Mouse (Mus musculus) embryonic fibroblast, embryonic 13.5 days (primary cell): ENCODE results near the gene Polr2l. TPM values are rescaled to one million over a fixed set of nuclear protein-coding genes. Genes with fewer than 3 reads are reported as not detected.

ENCODE experiments used
- H3K27ac ChIP-seq: 2 replicates; pipeline ENCODE4 v1.5.1; 2012; ENCODE audit warnings: low read length, control low read depth, inconsistent platforms; ENCODE audit not compliant: insufficient read depth
- H3K4me1 ChIP-seq: 2 replicates; pipeline ENCODE4 v1.6.1; 2011; ENCODE audit warnings: low read length; ENCODE audit not compliant: control insufficient read depth, insufficient read depth
- H3K4me3 ChIP-seq: 2 replicates; pipeline ENCODE4 v1.5.1; 2011; ENCODE audit warnings: mild to moderate bottlenecking, control low read depth, low read length; ENCODE audit not compliant: insufficient read depth
- CTCF ChIP-seq: IDR thresholded peaks from 2 replicates; pipeline ENCODE4 v1.5.1; 2011; ENCODE audit warnings: mild to moderate bottlenecking, control low read depth, low read length, moderate library complexity, borderline replicate concordance; ENCODE audit not compliant: insufficient read depth
- POLR2A ChIP-seq: IDR thresholded peaks from 2 replicates; pipeline ENCODE4 v1.6.1; 2011; ENCODE audit warnings: low read depth, mild to moderate bottlenecking, control low read depth, low read length, moderate library complexity
- polyA plus RNA-seq: library from polyadenylated mRNA; stranded (reverse); fragments of >200 nt; gene quantifications from 2 replicates; pipeline ENCODE4 v1.2.4, GENCODE M21; 2011; ENCODE audit warnings: low read depth; ENCODE audit not compliant: missing spikeins, insufficient read length

Polr2l gene
- polyA plus RNA-seq, 1 experiment = 13.1 TPM

GRCm38 (mm10) chr7:141440613-141441012, 34.3 kb downstream of the Polr2l start:
- no peak overlapping the region for H3K4me3 ChIP-seq
- H3K27ac ChIP-seq = no peak overlapping the region
- H3K4me1 ChIP-seq = peaks cover 7% of the 10 kb centered on the region; the same call in 1 of the 2 replicates
- TF ChIP-seq POLR2A = no peak
- TF ChIP-seq CTCF = peak; percentile 68; the same call in 1 of the 2 replicates

- TF ChIP-seq POLR2A = no peak
- peaks cover 10% of the 10 kb centered on the region; the same call in 1 of the 2 replicates for H3K4me1 ChIP-seq
- no peak overlapping the region for H3K4me3 ChIP-seq
- H3K27ac ChIP-seq = no peak overlapping the region
Measured at GRCm38 (mm10) chr7:141439811-141440210, 35.1 kb downstream of the Polr2l start.

- no peak overlapping the region for H3K27ac ChIP-seq
- peaks cover 10% of the 10 kb centered on the region; the same call in 1 of the 2 replicates for H3K4me1 ChIP-seq
- H3K4me3 ChIP-seq = no peak overlapping the region
- TF ChIP-seq CTCF = no peak
- TF ChIP-seq POLR2A = no peak
Measured at GRCm38 (mm10) chr7:141439140-141439679, 35.7 kb downstream of the Polr2l start.

DNA sequence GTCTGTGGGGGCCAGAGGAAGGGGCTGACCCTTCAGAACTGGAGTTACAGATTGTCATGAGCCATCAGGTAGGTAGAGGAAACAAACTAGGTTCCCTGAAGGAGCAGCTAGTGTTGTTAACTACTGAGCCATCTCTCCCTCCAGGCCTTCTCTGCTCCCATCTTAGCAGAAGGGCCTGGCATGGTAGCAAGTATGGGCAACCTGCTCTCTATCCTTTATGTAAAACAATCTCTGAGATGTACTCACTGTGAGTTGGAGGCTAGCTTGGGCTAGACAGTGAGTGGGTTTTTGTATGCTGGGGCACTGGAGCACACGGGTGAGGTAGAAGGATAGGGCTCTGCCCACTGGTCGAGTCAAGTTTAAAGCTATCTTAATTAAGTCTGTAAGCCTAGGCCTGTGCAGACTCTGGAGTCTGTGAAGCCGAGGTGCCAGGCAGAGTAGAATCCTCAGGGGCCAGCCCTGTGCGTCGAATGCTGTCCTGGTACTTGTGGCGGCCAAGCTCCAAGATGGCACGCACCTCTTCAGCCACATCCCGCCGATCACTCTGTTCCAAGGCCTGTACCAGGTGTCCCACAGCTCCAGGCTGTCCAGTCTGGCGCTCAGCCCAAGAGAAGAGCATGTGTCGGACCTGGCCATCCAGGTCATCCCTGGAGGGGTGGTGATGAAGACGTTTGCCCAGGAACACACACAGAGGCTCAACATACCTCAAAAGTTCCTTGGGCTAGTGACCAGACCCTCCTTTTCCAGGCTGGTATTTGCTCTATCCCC, 36.5 kb downstream of the Polr2l start:
- H3K4me3 ChIP-seq = no peak overlapping the region
- H3K27ac ChIP-seq = no peak overlapping the region
- peaks cover 10% of the 10 kb centered on the region; the same call in 1 of the 2 replicates for H3K4me1 ChIP-seq
- TF ChIP-seq POLR2A (no peak), CTCF (no peak)

GRCm38 (mm10) chr7:141437178-141438120, 37.5 kb downstream of the Polr2l start, which contains the start of gene Slc25a22:
Gene Slc25a22 (minus strand): TSS chr7:141437892.
- TF ChIP-seq POLR2A (peak; percentile 83), CTCF (0 out of 2 replicates have a peak, but pooled peaks have one; percentile 26)
- H3K4me3 ChIP-seq = peak within 1 kb of the TSS; percentile 73
- H3K27ac ChIP-seq = peak within 1 kb of the TSS; percentile 21; the same call in 1 of the 2 replicates
- peaks cover 10% of the 10 kb centered on the region; the same call in 1 of the 2 replicates for H3K4me1 ChIP-seq

DNA sequence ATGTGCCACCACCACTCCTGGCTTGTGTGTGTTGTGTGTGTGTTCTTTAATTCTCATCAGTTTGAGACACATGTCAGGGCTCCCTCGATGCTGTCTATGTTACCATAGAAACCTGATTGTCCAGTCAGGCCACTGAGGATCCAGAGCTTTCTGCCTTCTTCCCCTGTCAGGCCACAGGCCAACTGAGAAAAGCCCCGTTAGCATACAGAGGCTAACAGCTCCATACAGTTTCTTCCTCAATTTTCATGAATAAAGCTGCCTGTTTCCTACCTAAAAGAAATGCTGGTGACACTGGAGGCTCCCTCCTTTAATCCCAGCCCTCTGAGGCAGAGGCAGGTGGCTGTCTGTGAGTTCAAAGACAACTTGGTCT, 38.4 kb downstream of the Polr2l start:
- H3K4me3 ChIP-seq = peak overlapping the region; percentile 73
- no peak for TF ChIP-seq CTCF
- H3K4me1 ChIP-seq = 0 out of 2 replicates have a peak, but pooled peaks cover 10% of the 10 kb centered on the region
- no peak overlapping the region for H3K27ac ChIP-seq

GRCm38 (mm10) chr7:141435856-141436522, 38.9 kb downstream of the Polr2l start:
- Histone ChIP-seq H3K27ac (no peak overlapping the region), H3K4me3 (no peak overlapping the region; the same call in 1 of the 2 replicates), H3K4me1 (0 out of 2 replicates have a peak, but pooled peaks cover 10% of the 10 kb centered on the region)
- TF ChIP-seq POLR2A (no peak), CTCF (no peak)

DNA sequence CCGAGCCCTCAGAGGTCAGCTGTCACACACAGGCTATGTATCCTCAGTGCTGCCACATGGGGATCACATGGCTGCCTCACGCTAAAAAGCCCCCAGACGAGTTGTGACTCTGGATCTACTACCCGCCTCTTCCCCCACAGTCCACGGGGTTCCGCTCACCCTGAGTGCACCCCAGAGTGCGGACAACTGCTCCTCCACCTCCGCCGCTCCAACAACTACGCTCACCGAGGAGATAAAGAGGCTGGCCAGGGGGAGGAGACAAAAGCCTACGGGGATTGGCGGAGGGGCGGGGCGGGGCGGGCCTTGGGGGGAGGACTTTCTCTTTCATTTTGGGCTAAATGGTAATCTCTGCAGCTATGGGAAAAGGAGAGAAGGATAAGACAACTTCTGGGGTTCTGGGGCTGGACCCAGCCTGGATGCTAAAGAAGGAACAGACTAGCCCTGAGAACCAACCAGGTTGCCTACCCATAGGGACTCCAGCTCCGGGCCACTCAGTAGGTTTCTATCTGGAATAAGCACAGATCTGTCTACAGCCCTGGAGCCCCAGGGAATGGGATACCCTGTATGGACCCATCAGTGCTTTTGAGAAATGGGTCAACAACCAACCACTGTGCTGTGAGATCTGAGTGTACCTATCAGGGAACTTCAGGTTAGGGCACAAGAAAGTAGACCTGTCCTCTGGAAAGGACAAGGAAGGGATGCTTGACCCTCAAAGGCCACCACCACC, 39.6 kb downstream of the Polr2l start:
- Histone ChIP-seq H3K4me3 (peak overlapping the region; percentile 47), H3K27ac (no peak overlapping the region), H3K4me1 (0 out of 2 replicates have a peak, but pooled peaks cover 7% of the 10 kb centered on the region)
- TF ChIP-seq CTCF = no peak
- peak; percentile 94 for TF ChIP-seq POLR2A

GRCm38 (mm10) chr7:141434464-141434863, 40.5 kb downstream of the Polr2l start:
- H3K4me3 ChIP-seq = peak overlapping the region; percentile 47
- TF ChIP-seq POLR2A = peak; percentile 45; the same call in 1 of the 2 replicates
- no peak for TF ChIP-seq CTCF

More at GRCm38 (mm10) chr7:141434464-141434863, 40.5 kb downstream of the Polr2l start:
- H3K4me1 ChIP-seq = 0 out of 2 replicates have a peak, but pooled peaks cover 7% of the 10 kb centered on the region
- no peak overlapping the region for H3K27ac ChIP-seq
